Mouse (Mus musculus) erythroid progenitor cell, adult 5-6 weeks (primary cell): ENCODE measurements around the gene Gpr183. TPM values are rescaled to one million over a fixed set of nuclear protein-coding genes. Genes with fewer than 3 reads are reported as not detected.

Source experiments
- ATAC-seq: replicated peaks from 2 replicates; pipeline ENCODE4 v1.8.0; 2016; ENCODE audit warnings: moderate number of reproducible peaks, mild to moderate bottlenecking, moderate TSS enrichment, inconsistent platforms; ENCODE audit not compliant: poor library complexity, low FRiP score, severe bottlenecking
- total RNA-seq, 2 experiments: library from RNA; stranded (forward) in 1 of 2; stranded (reverse) in 1 of 2; fragments of 150-400 nt in 1 of 2; fragments of 186-747, 209-891 nt in 1 of 2; gene quantifications; 2 replicates each; pipeline versions ENCODE4 v1.2.3 to v1.2.4; 2015 to 2017; ENCODE audit warnings: low replicate concordance in 2 of 2

Gpr183 gene
- total RNA-seq (2015; ENCODE audit: low replicate concordance) (2.5 and 4.3 TPM in 2 replicates), total RNA-seq (2017; ENCODE audit: low replicate concordance) (1.2 and 1.5 TPM in 2 replicates)

DNA sequence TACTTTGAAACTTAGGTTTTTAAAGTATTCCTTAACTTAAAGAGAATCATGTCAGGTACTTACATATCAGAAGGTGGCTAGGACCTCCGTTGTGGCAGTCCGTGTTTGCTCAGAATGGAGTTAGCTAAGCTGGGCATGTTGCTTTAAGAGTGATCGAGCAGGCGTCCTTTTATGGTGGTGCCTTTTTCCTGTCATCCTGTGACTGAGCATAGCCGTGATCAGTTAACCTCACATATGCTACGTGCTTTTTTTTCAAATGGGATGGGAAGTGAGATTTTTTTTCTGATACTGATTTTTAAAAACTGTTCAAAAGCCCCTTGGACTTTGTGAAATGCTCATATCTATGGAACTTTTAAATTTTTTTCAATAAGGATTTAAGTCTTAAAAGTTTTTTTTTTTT is at the start of gene Gpr183:
Gene Gpr183, minus strand, starts transcription at position 206 of the 400 bp plus-strand sequence.
- no peak for ATAC-seq

DNA sequence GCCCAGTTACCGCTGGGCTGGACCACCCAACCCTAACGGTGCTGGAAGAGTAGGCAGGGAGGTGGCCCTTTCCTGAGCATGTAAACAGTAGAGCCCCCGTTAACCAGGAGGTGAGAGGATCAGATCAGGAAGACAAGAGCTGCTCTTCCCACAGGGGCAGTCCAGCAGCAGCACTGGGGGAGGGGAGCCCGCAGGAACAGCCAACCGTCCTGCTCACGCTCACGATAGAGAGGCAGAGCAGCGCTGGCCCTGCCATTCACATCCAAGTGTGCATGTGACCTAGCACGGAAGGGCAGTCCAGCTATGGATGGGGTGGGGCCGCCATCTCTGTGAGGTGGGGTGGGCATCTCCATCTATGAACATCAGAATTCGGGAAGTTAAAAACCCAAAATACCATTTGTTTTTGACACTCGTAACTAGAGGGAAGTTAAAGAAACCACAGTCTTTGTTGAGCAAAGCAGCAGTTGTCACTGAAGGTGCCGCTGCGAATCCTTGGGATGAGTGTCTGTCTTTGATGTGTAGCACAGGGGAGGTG is 48.5 kb upstream of the Gpr183 start:
- no peak for ATAC-seq

DNA sequence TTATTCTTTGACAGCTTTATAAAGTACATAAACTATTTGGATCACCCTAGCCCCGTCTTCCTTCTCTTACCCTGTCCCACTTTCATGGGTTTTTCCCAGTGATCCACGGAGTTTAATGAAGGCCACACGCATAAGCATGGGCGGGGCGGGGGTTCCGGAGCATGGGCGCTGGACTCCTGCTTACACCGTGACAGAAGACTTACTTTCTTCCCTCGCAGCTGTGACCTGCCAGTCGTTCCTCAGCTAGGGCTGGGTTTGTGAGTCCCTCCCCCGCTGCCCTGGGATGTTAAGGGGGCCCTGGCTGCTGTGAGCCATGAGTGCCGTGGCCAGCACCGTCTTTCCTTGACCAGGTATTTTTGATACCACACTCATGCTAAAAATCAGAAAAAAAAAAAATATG is 47.8 kb upstream of the Gpr183 start:
- no peak for ATAC-seq

DNA sequence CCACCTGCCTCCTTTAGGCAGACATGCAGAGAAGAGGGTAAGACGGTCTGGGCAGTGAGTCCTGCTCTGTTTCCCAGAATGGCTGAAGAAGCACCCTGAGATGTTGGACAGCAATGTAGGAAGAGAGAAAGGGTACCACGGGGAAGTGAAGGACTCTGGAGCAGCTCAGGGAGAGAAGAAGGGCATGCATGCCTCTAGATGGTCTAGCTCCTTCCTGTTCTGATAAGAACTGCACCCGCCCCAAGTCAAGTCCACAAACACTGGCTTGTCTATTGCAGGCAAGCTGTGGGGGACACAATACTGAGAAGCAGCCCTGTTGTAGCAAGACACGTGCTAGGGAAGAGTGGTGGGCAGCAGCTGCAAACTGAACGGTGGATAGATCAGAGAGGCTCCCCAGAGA is 47.2 kb upstream of the Gpr183 start:
- no peak for ATAC-seq

DNA sequence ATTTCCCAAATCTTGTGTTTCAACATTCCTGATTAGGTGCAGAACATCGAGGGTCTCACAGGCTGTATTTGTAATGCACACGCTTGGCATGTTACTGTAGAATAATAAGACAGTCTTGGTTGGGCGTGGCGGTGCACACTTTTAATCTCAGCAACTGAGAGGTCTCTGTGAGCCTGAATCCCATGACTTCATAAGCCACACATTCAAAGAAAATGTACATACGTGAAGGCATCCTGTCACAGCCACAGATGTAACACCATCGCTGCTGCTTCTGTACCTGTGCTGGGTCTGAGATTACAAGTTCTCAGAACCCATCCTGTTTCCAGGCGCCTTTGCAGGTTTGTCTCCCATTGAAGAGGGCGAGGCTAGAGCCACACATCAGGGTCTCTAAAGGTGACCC is 46.8 kb upstream of the Gpr183 start:
- no peak for ATAC-seq

DNA sequence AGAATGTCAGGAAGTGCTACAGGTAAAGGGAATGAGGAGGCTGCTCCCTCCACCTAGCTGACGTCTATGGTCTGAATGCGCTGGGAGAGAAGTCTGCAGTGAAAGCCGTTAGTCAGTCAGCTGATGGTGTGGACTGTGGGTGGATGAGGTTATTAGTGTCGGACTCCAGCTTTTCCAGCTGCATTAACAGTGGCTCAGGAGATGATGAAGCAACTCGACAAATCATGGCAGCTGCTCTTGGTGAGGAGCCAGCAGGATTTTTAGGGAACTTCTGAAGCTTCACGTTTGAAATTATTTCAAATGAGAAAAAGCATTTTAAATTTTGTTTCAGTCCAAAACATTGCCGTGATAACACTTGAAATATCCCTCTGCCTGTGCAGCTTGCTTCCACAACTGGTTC is 45.3 kb upstream of the Gpr183 start:
- no peak for ATAC-seq

DNA sequence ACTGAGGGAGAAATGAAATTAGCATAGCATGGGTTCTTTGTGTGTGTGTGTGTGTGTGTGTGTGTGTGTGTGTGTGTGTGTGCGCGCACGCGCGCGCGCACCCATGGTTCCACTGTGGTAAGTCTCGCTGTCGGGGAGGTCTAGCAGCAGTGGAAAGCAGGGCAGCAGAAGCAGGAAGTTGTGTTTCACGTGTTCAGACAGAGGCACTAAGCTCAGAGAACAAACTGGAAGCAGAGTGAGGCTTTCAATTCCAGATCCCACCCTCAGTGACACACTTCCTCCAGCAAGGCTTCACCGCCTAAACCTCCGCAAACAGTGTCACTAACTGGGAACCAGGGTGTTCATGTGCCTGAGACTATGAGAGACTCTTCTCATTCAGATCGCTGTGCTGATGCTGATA is 44.5 kb upstream of the Gpr183 start:
- ATAC-seq = no peak

DNA sequence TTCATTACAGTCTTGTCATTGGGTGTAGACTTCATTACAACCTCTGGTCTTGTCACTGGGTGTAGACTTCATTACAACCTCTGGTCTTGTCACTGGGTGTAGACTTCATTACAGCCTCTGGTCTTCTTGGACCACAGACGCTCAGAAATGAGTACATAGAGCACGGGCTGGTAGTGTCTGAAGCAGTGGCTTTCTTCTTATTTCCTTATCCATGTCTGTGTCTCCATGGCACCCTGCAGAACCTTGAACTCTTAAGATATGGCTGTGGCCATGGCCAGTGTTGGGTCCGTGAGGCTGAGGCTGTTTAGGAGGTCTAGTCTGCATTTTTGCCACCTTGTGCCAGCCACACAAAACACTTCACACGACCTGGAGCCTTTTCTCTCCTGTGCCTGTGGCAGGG is 43.3 kb upstream of the Gpr183 start:
- ATAC-seq = no peak

DNA sequence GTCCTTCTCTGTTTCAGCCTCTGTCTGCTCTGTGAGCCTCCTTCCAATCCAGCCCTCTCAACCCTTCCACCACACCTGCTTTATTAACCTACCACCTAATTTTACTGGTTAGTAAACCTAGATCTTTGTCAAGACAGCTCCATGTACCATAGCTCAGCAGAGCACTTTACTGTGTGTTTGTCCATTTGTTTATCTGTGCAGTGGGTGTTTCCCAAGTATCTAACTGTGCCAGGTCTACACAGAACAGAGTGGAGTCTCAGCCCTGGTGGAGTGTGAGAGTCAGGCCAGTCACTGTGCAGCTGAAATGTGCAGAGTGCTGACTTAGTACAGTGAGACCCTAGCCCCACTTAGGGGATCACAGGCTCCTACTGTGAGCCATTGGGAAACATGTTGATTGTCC is 38.8 kb upstream of the Gpr183 start:
- no peak for ATAC-seq

DNA sequence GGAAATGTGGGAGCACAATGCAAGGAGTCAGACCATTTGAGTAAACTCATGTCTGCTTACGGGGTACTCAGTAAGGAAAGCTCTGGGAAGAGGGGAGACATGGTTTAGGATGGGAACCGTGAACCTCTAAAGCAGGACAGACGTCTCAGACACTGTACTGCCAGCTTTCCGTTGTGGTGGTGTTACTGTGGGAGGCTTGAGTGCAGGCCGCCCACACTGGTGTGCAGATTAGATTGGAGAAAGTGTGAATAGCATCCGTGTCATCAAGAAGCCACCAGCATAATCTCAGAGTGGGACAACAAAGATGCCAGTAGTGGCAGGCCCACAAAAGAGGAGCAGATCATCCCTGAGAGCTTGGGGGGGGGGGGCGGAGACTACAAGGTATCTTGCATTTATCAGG is 37.2 kb upstream of the Gpr183 start:
- no peak for ATAC-seq

DNA sequence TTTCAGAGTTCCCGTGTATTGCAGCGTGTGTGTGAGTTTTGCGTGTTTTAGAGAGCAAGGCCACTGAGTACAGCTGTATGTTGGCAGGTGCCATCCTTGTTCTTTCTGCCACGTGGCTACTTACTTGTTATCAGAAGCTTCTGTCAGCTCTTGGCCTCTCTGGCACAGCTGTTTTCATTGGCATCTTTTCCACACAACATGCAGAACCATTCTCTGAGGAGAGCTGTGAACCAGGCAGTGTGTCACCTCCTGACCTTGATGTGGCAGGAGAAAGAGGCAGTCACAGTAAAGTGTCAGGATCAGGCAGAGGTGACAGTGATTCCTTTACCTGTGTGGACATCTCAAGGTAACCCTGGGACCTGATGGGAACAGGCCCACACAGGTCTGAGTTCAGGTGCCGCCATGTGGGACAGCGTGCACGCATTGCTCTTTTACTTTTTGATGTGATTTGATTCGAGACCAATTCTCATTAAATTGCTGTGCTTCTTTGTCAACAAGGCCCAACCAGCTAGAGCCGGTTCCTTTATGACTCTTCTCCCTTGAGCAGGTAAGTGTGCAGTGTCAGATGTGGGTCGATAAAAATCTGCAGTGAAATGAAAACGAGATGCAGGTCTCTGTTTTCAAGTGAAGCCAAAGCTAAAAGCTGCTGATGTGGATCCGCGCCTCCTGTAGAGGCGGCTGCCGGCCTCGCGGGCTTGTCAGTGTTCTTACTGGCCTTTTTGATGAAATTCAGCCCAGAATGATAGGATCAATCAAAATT is 35.5 kb upstream of the Gpr183 start:
- no peak for ATAC-seq

DNA sequence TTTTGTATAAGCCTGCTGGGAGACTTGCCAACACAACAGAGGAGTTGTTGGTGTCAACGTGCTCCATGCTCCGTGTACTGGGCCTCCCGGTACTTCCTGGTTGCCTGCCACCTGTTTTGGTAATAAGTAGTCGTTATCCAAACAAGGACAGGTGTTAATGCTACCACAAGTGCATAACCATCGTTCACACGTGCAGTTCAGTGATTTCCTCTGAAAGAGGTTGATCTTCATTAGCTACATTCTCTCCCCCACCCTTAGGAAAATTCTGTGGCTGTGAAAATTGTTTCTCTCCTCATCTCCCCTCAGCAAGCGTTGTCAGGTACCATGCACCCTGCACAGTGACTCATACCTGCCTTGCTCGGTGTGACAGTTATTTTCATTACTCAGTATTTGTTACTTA is 34.5 kb upstream of the Gpr183 start:
- ATAC-seq = no peak

DNA sequence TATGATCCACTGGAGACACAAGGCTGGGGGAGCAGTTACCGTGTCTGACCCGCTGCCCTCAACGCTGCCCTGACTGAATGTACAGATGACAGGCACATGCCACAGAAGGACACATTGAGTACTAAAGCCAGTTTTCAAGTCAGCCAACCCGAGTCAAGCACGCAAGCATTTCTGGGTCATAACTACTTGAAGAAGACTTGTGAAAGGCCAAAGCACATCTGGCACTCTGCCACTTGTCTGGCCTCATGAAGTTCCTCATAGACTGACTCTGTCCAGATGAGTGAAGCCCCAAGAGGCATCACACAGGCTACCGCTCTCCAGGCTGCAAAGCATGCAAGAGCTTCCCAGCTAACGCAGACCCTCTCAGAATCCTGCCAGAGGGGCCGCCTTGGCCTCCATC is 31.8 kb upstream of the Gpr183 start:
- ATAC-seq = no peak

DNA sequence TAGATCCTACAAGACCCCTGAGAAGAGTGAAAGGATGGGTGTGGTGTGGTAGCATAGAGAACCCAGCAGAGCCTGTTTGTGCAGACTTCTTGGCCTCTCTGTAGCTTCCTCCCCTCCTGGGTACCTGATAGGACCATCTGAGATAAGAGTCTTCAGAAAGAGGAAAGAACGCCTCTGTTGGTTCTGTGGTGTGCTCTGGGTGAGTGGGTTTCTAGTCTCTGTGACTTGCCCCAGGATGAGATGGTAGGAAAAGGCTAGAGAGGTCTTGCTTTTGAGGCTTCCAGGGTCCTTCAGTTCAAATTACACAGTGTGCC is 30.5 kb upstream of the Gpr183 start:
- no peak for ATAC-seq

DNA sequence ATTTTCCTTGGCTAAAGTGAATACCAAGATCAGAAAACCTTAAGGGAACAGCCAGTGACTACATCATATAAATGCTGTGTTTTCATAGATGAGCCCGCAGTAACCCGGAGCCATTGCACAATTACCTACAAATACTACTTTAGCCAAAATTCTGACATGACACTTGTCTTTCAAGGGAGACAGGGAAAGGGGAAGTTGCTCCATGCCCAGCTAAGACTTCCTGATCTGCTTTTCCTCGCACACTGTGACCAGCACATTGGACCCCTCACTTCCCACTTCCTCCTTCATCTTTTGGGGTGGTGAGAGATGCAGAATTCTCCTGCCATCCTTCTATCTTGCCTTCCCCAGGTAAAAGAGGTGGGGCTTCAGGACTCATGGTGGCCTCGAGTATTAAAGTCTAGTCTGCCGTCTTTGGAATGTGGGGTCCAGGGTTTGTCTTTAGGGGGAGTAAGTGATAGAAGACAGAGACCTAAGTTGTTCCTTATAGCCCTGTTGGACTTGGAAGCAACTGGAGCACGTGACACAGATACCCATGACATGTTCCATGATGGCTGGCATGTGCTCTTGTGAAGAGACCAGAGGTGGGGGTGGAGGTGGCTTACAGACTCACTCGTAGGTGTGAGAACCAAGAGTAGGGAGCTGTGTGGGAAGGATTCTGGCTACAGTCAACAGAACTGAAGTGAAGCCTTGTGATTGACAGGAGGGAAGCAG is 30.0 kb upstream of the Gpr183 start:
- ATAC-seq = no peak

DNA sequence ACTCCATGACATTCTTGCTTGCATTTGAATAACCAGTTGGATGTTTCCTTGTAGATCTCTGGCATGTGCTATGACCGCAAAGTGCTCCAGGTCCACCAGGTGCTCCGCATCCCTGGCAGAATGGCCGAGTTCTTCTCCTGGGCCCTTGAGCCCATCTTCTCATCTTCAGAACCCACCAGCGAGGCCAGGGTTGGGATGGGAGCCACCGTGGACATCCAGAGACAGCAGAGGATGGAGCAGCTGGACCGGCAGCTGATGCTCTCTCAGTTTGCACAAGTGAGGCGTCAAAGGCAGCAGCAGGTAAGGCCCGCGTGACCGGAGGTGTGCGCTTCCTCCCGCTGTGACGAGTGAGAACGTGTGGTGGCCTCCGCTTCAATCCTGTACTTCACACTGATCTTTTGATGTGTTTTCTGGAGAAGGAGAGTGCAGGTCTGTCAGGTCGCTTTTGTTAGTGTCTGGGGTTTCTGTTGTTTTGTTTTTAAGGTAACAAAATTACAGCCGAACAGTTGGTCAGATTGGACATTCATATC is 29.2 kb upstream of the Gpr183 start:
- no peak for ATAC-seq

DNA sequence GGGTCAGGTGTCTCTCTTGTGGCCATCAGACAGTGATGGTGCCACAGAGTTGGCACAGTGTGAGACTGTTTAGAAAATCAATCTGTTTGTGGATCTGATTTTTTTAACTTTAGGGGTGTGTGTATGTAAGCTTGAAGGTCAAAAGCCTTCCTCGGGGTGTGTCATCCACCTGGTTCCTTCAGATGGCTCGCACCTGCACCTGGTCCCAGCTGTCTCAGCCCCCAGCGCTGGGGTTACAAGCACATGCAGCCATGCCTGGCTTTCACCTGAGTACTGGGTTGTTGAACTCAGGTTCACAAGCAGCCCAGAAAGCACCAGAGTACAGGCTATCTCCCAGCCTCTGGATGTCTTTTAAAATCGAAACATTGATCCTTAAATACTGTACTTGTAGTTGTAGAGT is 28.6 kb upstream of the Gpr183 start:
- ATAC-seq = no peak

DNA sequence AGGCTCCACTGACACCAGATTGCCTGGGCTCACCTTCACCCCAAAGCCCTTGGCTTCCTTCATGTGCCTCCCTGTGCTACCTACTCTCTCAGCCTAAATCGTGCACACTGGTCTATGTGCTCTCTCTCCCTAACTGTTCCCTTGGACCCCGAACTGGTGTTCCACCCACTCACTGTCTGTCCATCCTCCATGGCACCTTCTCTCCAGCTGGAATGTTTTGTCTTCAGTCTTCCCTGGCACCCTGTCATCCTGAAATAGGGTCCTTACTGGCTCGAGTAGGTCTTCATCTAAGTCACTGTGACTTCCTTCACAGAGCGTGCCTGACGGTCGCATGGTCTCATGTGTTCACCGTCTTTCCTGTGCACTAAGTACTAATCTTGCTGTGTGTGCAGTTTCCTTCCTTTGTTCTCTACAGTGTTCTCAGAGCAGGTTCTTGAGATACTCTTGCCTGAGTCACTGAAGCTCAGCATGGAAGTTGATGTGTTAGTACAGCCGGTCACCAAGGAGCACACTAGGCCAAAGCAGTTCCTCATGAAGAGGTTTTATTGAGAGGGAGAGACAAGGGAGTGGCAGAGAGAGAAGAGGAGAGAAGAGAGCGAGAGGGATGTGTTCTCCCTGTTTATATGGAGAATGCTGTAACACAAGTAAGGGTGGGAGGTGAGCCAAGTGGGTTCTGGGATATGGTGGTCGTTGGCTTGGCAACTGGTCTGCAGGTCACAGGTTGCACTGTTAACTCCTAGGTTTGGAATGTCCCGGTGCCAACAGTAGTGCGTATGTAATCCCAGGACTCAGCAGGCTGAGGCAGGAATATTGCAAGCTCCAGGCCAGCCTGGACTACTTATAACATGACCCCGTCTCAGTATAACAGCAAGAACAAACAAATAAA is 27.6 kb upstream of the Gpr183 start:
- no peak for ATAC-seq

DNA sequence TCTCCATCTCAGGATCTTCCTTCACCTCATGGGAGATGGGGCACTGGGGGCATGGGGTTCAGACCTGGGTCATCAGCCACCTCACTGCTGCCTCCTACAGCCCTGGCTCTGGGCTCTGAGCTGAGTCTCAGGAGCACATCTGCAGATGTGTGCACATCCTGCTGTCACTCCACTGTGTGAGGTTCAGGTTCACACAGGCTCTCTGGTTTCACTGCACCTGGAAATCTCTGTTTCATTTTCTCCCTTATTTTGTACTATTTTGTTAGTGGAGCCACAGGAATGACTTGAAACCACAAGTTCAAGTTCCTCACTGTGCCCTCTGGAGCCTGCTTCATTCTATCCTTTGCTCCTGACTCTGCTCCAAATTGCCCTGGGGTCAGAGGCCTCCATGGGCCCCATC is 26.9 kb upstream of the Gpr183 start:
- ATAC-seq = no peak

DNA sequence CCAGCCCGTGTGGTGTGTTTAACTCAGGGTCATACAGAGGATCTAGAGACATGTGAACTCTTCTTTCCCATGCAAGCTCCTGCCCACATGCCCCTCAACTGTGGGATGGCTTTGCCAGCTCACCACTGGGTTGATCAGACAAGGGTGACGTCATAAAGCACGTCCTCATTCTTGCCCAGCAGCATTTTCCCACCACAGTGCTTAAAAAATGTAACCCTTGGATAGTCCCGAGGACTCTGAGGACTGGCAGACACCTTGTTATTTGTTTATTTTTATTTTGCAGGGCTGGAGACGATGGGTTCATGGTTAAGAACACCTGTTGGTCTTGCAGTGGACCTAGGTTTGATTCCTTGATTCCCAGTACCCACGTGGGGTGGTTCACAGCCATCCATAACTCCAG is 25.9 kb upstream of the Gpr183 start:
- ATAC-seq = no peak
